Mouse (Mus musculus) bone marrow, adult 2 months (tissue): ENCODE results near the gene Creb3l4. TPM values are rescaled to one million over a fixed set of nuclear protein-coding genes. Genes with fewer than 3 reads are reported as not detected.

Source experiments
- H3K27ac ChIP-seq: fragments of 200-500 bp; 2 replicates; pipeline ENCODE4 v1.5.1; 2012; ENCODE audit warnings: low read depth, mild to moderate bottlenecking, control low read depth, inconsistent platforms, low read length; ENCODE audit not compliant: control insufficient read depth, poor library complexity, insufficient read depth
- H3K4me1 ChIP-seq: fragments of 200-500 bp; 2 replicates; pipeline ENCODE4 v1.6.1; 2011; ENCODE audit warnings: low read length; ENCODE audit not compliant: control insufficient read depth, insufficient read depth
- H3K4me3 ChIP-seq: fragments of 200-500 bp; replicated peaks from 2 replicates; pipeline ENCODE3; 2011; ENCODE audit warnings: mild to moderate bottlenecking, low read depth, low read length, control low read depth; ENCODE audit not compliant: control insufficient read depth
- CTCF ChIP-seq: fragments of 200-500 bp; IDR thresholded peaks from 2 replicates; pipeline ENCODE4 v1.5.1; 2011; ENCODE audit warnings: low read length, control low read depth; ENCODE audit not compliant: control insufficient read depth, insufficient read depth
- POLR2A ChIP-seq: fragments of 200-500 bp; IDR thresholded peaks from 2 replicates; pipeline ENCODE4 v1.6.1; 2011; ENCODE audit warnings: low read depth, mild to moderate bottlenecking, control low read depth, low read length, borderline replicate concordance; ENCODE audit not compliant: control insufficient read depth
- WGBS: fragments of 180-500 bp; shearing (Covaris S2); methylation state at CpG from one replicate; pipeline ENCODE4 v1.1.7; 2018; 5-methylcytosine and 5-hydroxymethylcytosine counted together
- polyA plus RNA-seq: library from polyadenylated mRNA; stranded (reverse); fragments of >200 nt; gene quantifications from 2 replicates; pipeline ENCODE4 v1.2.4, GENCODE M21; 2011; ENCODE audit warnings: low replicate concordance; ENCODE audit not compliant: missing spikeins, insufficient read depth, insufficient read length

Creb3l4 gene
- polyA plus RNA-seq, 1 experiment, result not detected

- 85% methylated on average over 6 of the region's 6 CpGs for WGBS
- no peak overlapping the region for H3K27ac ChIP-seq
- peaks cover 3% of the 10 kb centered on the region; the same call in 1 of the 2 replicates for H3K4me1 ChIP-seq
- H3K4me3 ChIP-seq, result no peak overlapping the region
- TF ChIP-seq CTCF (no peak), POLR2A (no peak)
Measured at GRCm38 (mm10) chr3:90250791-90251190, 7.5 kb upstream of the Creb3l4 start.

- H3K4me3 ChIP-seq, result peak overlapping the region; percentile 62
- 3% methylated on average over 10 of the region's 10 CpGs for WGBS
- TF ChIP-seq CTCF, result no peak
- no peak for TF ChIP-seq POLR2A
- peak overlapping the region; percentile 84; the same call in 1 of the 2 replicates for H3K27ac ChIP-seq
- peaks cover 3% of the 10 kb centered on the region; the same call in 1 of the 2 replicates for H3K4me1 ChIP-seq
Measured at GRCm38 (mm10) chr3:90248746-90249100, 5.4 kb upstream of the Creb3l4 start.

GRCm38 (mm10) chr3:90247960-90248745 is 4.8 kb upstream of the Creb3l4 start, which contains the start of gene Slc39a1:
Slc39a1 (plus strand) TSS chr3:90248172.
- TF ChIP-seq CTCF (no peak), POLR2A (peak; percentile 75; the same call in 1 of the 2 replicates)
- Histone ChIP-seq H3K27ac (peak within 1 kb of the TSS; percentile 84), H3K4me1 (peaks cover 1% of the 10 kb centered on the region; the same call in 1 of the 2 replicates), H3K4me3 (peak within 1 kb of the TSS; percentile 62)
- under 1% methylated on average over 44 of the region's 44 CpGs for WGBS

GRCm38 (mm10) chr3:90247630-90247959 is 4.3 kb upstream of the Creb3l4 start:
- peak overlapping the region; percentile 60 for H3K27ac ChIP-seq
- peak overlapping the region; percentile 62 for H3K4me3 ChIP-seq
- peaks cover 1% of the 10 kb centered on the region; the same call in 1 of the 2 replicates for H3K4me1 ChIP-seq
- TF ChIP-seq CTCF (no peak), POLR2A (no peak)
- WGBS, result 5% methylated on average over 3 of the region's 3 CpGs

GRCm38 (mm10) chr3:90245406-90245805 is 2.1 kb upstream of the Creb3l4 start:
- peaks cover 5% of the 10 kb centered on the region; the same call in 1 of the 2 replicates for H3K4me1 ChIP-seq

GRCm38 (mm10) chr3:90241669-90242358 is 1.5 kb downstream of the Creb3l4 start:
- Histone ChIP-seq H3K27ac (no peak overlapping the region), H3K4me1 (peaks cover 4% of the 10 kb centered on the region; the same call in 1 of the 2 replicates), H3K4me3 (no peak overlapping the region)
- 59% methylated on average over 10 of the region's 10 CpGs for WGBS
- TF ChIP-seq CTCF (no peak), POLR2A (no peak)

More at GRCm38 (mm10) chr3:90245406-90245805, 2.1 kb upstream of the Creb3l4 start:
- H3K4me3 ChIP-seq, result no peak overlapping the region
- WGBS, result 13% methylated on average over 2 of the region's 2 CpGs
- no peak for TF ChIP-seq CTCF
- TF ChIP-seq POLR2A, result no peak
- H3K27ac ChIP-seq, result no peak overlapping the region

- 79% methylated on average over 2 of the region's 2 CpGs for WGBS
- Histone ChIP-seq H3K4me1 (peaks cover 4% of the 10 kb centered on the region; the same call in 1 of the 2 replicates), H3K4me3 (no peak overlapping the region), H3K27ac (no peak overlapping the region)
- TF ChIP-seq POLR2A (no peak), CTCF (no peak)
Measured at GRCm38 (mm10) chr3:90241251-90241650, 2.1 kb downstream of the Creb3l4 start.

GRCm38 (mm10) chr3:90231507-90232333 is 11.6 kb downstream of the Creb3l4 start, which contains the start of gene Jtb:
Jtb (plus strand) TSS chr3:90231597.
- under 1% methylated on average over 61 of the region's 61 CpGs for WGBS
- Histone ChIP-seq H3K27ac (peak within 1 kb of the TSS; percentile 89), H3K4me1 (no peaks in the 10 kb centered on the region), H3K4me3 (peak within 1 kb of the TSS; percentile 95)
- TF ChIP-seq POLR2A (peak; percentile 91), CTCF (no peak; the same call in 1 of the 2 replicates)
